Mouse (Mus musculus) cerebellum, adult 9-11 months (tissue): Measurements from ENCODE around the gene Mrpl33.

ENCODE experiments used
- DNase-seq: peaks from one replicate; pipeline ENCODE4 v3.0.0; 2022

Gene Mrpl33

GRCm38 (mm10) chr5:31704971-31705370, 108.2 kb downstream of the Mrpl33 start:
- no peak for DNase-seq

DNA sequence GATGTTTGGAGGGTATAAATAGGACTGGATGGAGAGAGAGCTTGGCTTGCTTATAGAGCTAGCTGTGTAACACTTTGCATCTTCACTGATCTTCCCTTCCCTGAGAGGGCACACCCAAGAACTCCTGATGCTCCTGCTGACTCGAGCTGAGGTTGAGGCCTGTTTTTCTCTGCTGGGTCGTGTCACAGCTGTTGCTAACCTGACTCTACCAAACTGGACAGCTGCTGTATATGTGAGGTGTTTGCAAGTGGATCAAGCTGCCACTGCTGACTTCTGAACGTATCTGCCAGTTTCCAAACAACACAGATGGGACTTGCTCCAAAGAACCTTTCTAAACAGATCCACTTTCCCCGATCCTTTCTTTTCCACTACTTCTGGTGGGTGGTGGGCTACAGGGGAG, 110.1 kb downstream of the Mrpl33 start:
- DNase-seq, result no peak

- no peak for DNase-seq
Observed at GRCm38 (mm10) chr5:31709389-31709788, 112.7 kb downstream of the Mrpl33 start.

- DNase-seq, result no peak
Observed at GRCm38 (mm10) chr5:31713280-31713711, 116.6 kb downstream of the Mrpl33 start.

GRCm38 (mm10) chr5:31713841-31714264, 117.1 kb downstream of the Mrpl33 start:
- no peak for DNase-seq
